In the genomic region with DNA sequence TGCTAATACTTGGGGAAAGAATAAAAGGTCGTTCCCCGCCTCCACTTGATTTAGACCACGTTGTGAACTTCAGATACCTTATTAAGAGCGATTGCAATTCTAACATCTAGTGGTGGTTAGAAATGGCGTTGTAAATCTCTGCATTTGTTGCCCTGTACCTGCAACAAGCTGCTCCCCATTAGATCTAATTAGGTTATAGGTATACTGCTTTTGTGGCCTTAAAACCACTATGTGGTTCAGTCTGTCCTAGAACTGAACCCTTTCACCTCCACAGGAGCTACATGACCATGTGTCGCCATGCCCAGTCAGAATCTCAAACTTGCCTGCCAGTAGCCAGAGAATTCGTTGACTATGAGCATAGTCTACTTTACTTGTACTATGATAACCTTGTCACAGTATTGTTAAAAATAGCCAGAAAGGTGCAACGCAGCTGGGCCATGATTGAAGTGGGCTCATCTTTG, we compare ENCODE assay signal across 8 mouse cellular contexts. TPM values are rescaled to one million over a fixed set of nuclear protein-coding genes. Genes with fewer than 3 reads are reported as not detected.
A peak's percentile ranks its signal among the peaks of the same experiment; 100 is the strongest.
DNase-seq lines count a peak whose midpoint lies in the region; ATAC-seq and TF ChIP-seq lines count a peak whose summit lies in the region.

No protein-coding gene starts in this region.

- WGBS in lung, embryonic 14.5 days, result 25% methylated on average over 8 of the region's 8 CpGs
- WGBS in embryonic facial prominence, embryonic 12.5 days, result 28% methylated on average over 8 of the region's 8 CpGs
- WGBS in intestine, embryonic 15.5 days, result 30% methylated on average over 8 of the region's 8 CpGs
- WGBS in olfactory bulb, adult 2 months, result 28% methylated on average over 8 of the region's 8 CpGs

- H3K9ac ChIP-seq in lung, embryonic 14.5 days, result peak overlapping the region; percentile 98
- peak overlapping the region; percentile 93 for H3K9ac ChIP-seq in embryonic facial prominence, embryonic 12.5 days
- peak overlapping the region; percentile 97 for H3K9ac ChIP-seq in intestine, embryonic 15.5 days

- DNase-seq in lung, embryonic 14.5 days, result no peak
- no peak for DNase-seq in lung, postnatal 25 days (ENCODE audit: low spot score)
- no peak for DNase-seq in frontal cortex, adult 2 months (ENCODE audit: extremely low spot score in 1 of 2, low spot score in 1 of 2)
- no peak for DNase-seq in frontal cortex, postnatal 10 days (ENCODE audit: low spot score in 2 of 2)
- no peak for DNase-seq in urinary bladder, postnatal 14 days (ENCODE audit: low spot score)

- peaks cover 21% of the 10 kb centered on the region; the same call in 1 of the 2 replicates for H3K36me3 ChIP-seq in lung, embryonic 14.5 days (ENCODE audit: insufficient read depth)
- peaks cover 8% of the 10 kb centered on the region; the same call in 1 of the 2 replicates for H3K36me3 ChIP-seq in embryonic facial prominence, embryonic 12.5 days
- 0 out of 2 replicates have a peak, but pooled peaks cover 4% of the 10 kb centered on the region for H3K36me3 ChIP-seq in intestine, embryonic 15.5 days

- no peak for TF ChIP-seq CTCF in lung, embryonic 14.5 days (IDR thresholded peaks at IDR 0.05; ENCODE audit: low read depth)
- no peak for TF ChIP-seq CTCF in olfactory bulb, adult 2 months (IDR thresholded peaks at IDR 0.05; ENCODE audit: insufficient read depth, low read depth, low read length)

- no peak for ATAC-seq in lung, embryonic 14.5 days (ENCODE audit: insufficient read depth)
- no peak for ATAC-seq in embryonic facial prominence, embryonic 12.5 days (ENCODE audit: insufficient number of reproducible peaks, insufficient read depth, low FRiP score, low TSS enrichment)
- no peak for ATAC-seq in intestine, embryonic 15.5 days

- no peaks in the 10 kb centered on the region for H3K9me3 ChIP-seq in lung, embryonic 14.5 days (ENCODE audit: low read depth, low read length)
- no peaks in the 10 kb centered on the region for H3K9me3 ChIP-seq in embryonic facial prominence, embryonic 12.5 days
- no peaks in the 10 kb centered on the region for H3K9me3 ChIP-seq in intestine, embryonic 15.5 days

- H3K4me2 ChIP-seq in lung, embryonic 14.5 days, result peak overlapping the region; percentile 80
- H3K4me2 ChIP-seq in embryonic facial prominence, embryonic 12.5 days (replicated peaks), result peak overlapping the region; percentile 65
- peak overlapping the region; percentile 61 for H3K4me2 ChIP-seq in intestine, embryonic 15.5 days (replicated peaks)

- H3K4me1 ChIP-seq in lung, embryonic 14.5 days (ENCODE audit: insufficient read depth), result peaks cover 14% of the 10 kb centered on the region; the same call in 1 of the 2 replicates
- H3K4me1 ChIP-seq in embryonic facial prominence, embryonic 12.5 days, result peaks cover 15% of the 10 kb centered on the region
- peaks cover 3% of the 10 kb centered on the region; the same call in 1 of the 2 replicates for H3K4me1 ChIP-seq in intestine, embryonic 15.5 days (replicated peaks)
- H3K4me1 ChIP-seq in olfactory bulb, adult 2 months (ENCODE audit: control insufficient read depth, insufficient read depth, low read length), result peaks cover 2% of the 10 kb centered on the region; the same call in 1 of the 2 replicates

- H3K27me3 ChIP-seq in lung, embryonic 14.5 days (ENCODE audit: insufficient read depth, low read length), result no peaks in the 10 kb centered on the region
- H3K27me3 ChIP-seq in embryonic facial prominence, embryonic 12.5 days, result no peaks in the 10 kb centered on the region
- no peaks in the 10 kb centered on the region for H3K27me3 ChIP-seq in intestine, embryonic 15.5 days (replicated peaks)

- no peak for TF ChIP-seq POLR2A in olfactory bulb, adult 2 months (IDR thresholded peaks at IDR 0.05; ENCODE audit: insufficient read depth, low read depth, low read length)

- peak overlapping the region; percentile 97 for H3K4me3 ChIP-seq in lung, embryonic 14.5 days (ENCODE audit: low read depth, low read length)
- H3K4me3 ChIP-seq in embryonic facial prominence, embryonic 12.5 days, result peak overlapping the region; percentile 96
- peak overlapping the region; percentile 94 for H3K4me3 ChIP-seq in intestine, embryonic 15.5 days (replicated peaks)
- peak overlapping the region; percentile 69 for H3K4me3 ChIP-seq in olfactory bulb, adult 2 months (ENCODE audit: insufficient read depth, low read depth, low read length)

- H3K27ac ChIP-seq in lung, embryonic 14.5 days (ENCODE audit: low read depth), result peak overlapping the region; percentile 95
- peak overlapping the region; percentile 94 for H3K27ac ChIP-seq in embryonic facial prominence, embryonic 12.5 days
- peak overlapping the region; percentile 95 for H3K27ac ChIP-seq in intestine, embryonic 15.5 days
- peak overlapping the region; percentile 95 for H3K27ac ChIP-seq in olfactory bulb, adult 2 months (ENCODE audit: insufficient read depth, low read depth, low read length)

RNA-seq across cellular contexts. Expression of gene Zfp706, which starts 0.4 kb away (rescaled TPM):
- polyA plus RNA-seq in lung, embryonic 14.5 days (2014; fragmentation: Nextera tagmentation; extraction: Ambion mirVana), result 417 and 428 TPM in 2 replicates
- polyA plus RNA-seq in embryonic facial prominence, embryonic 12.5 days (2016; fragmentation: Nextera tagmentation; extraction: Ambion mirVana), result 431 and 440 TPM in 2 replicates
- polyA plus RNA-seq in intestine, embryonic 15.5 days (2015; fragmentation: Nextera tagmentation; extraction: Ambion mirVana), result 544 and 685 TPM in 2 replicates
- not detected in 2 replicates for polyA plus RNA-seq in olfactory bulb, adult 2 months (2012; ENCODE audit: insufficient read depth, insufficient read length, low replicate concordance, missing spikeins)
- polyA plus RNA-seq in frontal cortex, adult 2 months (2012; rRNA removed), result 83.2 and 108 TPM in 2 replicates
